Mouse (Mus musculus): ENCODE measurements around the gene Ube2l6. TPM values are rescaled to one million over a fixed set of nuclear protein-coding genes. Genes with fewer than 3 reads are reported as not detected.

Gene Ube2l6
- total RNA-seq, 2 experiments from 2014 or later: 6.0 to 6.1 TPM

GRCm38 (mm10) chr2:84775241-84775640 lies 23.4 kb upstream of the Ube2l6 start, which contains the start of gene Serping1:
Gene Serping1, minus strand, starts transcription at chr2:84775444.
- TF ChIP-seq CTCF (conservative IDR thresholded peaks at IDR 0.05): no peak
- peak within 1 kb of the TSS; percentile 64 for H3K27ac ChIP-seq

DNA sequence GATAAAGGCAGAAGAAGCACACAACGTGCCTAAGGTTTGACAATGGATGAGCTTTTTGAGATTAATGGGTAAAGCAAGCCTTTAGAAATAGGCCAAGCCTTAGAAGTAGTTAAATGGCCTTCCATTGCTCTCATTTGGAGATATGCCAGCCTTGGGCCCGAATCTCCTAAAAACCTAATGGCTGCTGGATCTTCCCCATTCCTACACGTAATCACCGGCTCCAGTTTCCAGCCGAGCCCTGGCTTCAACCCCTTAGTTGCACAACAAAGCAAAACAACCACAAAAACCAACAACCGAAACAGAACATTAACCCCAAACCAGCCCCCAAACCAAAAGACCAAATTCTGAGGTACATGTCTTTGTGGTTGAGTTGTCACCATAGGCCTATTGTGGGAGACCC lies 23.0 kb upstream of the Ube2l6 start:
- H3K27ac ChIP-seq: 0 out of 2 replicates have a peak overlapping the region, but pooled peaks have one; percentile 25

More at GRCm38 (mm10) chr2:84775241-84775640, 23.4 kb upstream of the Ube2l6 start, which contains the start of gene Serping1:
- H3K4me3 ChIP-seq: peak within 1 kb of the TSS; percentile 34; the same call in 1 of the 2 replicates
- DNase-seq (ENCODE audit: low spot score in 2 of 2): no peak

GRCm38 (mm10) chr2:84777706-84778105 lies 20.9 kb upstream of the Ube2l6 start:
- DNase-seq (ENCODE audit: low spot score in 2 of 2): no peak
- Histone ChIP-seq H3K4me3 (no peak overlapping the region), H3K27ac (no peak overlapping the region)
- no peak for TF ChIP-seq CTCF (conservative IDR thresholded peaks at IDR 0.05)

More for the DNA sequence above, 23.0 kb upstream of the Ube2l6 start:
- H3K4me3 ChIP-seq: no peak overlapping the region
- no peak for TF ChIP-seq CTCF (conservative IDR thresholded peaks at IDR 0.05)
- DNase-seq (ENCODE audit: low spot score in 2 of 2): no peak

DNA sequence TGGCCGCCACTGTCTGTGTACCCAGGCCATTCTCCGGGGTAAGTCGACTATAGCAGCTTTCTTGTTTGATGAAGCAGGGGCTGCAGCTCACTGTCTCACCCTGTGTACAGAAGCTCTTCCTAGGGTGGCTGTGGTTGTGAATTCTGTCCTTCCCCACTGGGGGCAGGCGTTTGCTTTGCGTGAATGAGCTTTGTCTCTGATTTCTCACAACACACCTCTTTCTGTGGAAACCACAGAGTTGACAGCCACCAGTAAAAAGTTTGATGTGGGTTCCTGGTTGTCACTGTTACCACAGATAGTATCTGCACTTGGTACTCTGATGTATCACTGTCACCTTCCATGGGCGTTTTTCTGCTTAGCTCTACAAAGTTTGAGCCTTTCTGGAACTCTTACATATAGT lies 19.4 kb upstream of the Ube2l6 start:
- peak; percentile 56 for TF ChIP-seq CTCF (conservative IDR thresholded peaks at IDR 0.05)
- no peak for DNase-seq (ENCODE audit: low spot score in 2 of 2)
- no peak overlapping the region for H3K27ac ChIP-seq
- H3K4me3 ChIP-seq: no peak overlapping the region

DNA sequence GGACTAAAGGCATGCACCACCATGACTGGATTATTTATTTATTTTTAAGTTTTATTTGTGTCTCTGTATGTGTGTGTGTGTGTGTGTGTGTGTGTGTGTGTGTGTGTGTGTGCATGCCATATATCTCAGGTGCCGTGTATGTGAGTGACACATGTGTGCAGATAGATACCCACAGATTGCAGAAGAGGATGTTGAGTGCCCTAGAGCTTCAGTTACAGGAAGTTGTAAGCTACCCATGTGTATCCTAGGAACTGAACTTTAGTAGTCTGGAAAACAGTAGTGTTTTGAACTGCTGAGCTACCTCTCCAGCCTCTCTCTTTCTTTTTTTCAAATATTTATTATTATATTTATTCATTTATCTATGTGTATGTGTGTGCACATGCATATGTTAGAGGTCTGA lies 15.3 kb upstream of the Ube2l6 start:
- no peak for DNase-seq (ENCODE audit: low spot score in 2 of 2)
- Histone ChIP-seq H3K27ac (no peak overlapping the region), H3K4me3 (no peak overlapping the region)
- TF ChIP-seq CTCF (conservative IDR thresholded peaks at IDR 0.05): no peak

- DNase-seq (ENCODE audit: low spot score in 2 of 2): no peak
- no peak for TF ChIP-seq CTCF (conservative IDR thresholded peaks at IDR 0.05)
- no peak overlapping the region for H3K4me3 ChIP-seq
- H3K27ac ChIP-seq: no peak overlapping the region
Observed at GRCm38 (mm10) chr2:84783840-84784566, 14.6 kb upstream of the Ube2l6 start.

- no peak for TF ChIP-seq CTCF (conservative IDR thresholded peaks at IDR 0.05)
- Histone ChIP-seq H3K4me3 (no peak overlapping the region), H3K27ac (no peak overlapping the region)
- DNase-seq (ENCODE audit: low spot score in 2 of 2): no peak
Observed at GRCm38 (mm10) chr2:84788316-84788715, 10.3 kb upstream of the Ube2l6 start.

DNA sequence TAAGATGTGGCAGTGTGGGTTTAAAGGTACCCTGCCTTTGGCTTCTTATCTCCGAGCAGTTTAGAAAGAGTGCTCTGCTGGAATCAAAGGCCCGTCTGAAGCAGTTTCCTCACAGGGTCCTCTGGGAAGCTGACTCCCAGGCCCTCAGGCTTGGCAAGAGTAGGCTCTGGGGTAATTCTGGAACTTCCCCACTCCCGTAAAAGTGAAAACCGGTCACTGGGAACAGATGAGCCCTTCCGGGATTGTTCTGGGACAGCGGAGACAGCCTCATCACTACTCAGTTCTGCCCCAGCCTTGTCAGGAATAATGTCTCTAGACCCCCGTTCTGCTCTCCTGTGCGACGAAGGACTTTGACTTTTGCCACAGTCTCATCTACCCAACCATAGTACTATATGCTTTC lies 8.2 kb upstream of the Ube2l6 start:
- DNase-seq (ENCODE audit: low spot score in 2 of 2): no peak
- no peak for TF ChIP-seq CTCF (conservative IDR thresholded peaks at IDR 0.05)
- H3K4me3 ChIP-seq: no peak overlapping the region
- no peak overlapping the region for H3K27ac ChIP-seq

GRCm38 (mm10) chr2:84792516-84792915 lies 6.1 kb upstream of the Ube2l6 start:
- TF ChIP-seq CTCF (conservative IDR thresholded peaks at IDR 0.05): no peak
- Histone ChIP-seq H3K4me3 (no peak overlapping the region), H3K27ac (no peak overlapping the region)
- no peak for DNase-seq (ENCODE audit: low spot score in 2 of 2)

GRCm38 (mm10) chr2:84793154-84793553 lies 5.5 kb upstream of the Ube2l6 start:
- no peak for DNase-seq (ENCODE audit: low spot score in 2 of 2)
- Histone ChIP-seq H3K27ac (no peak overlapping the region), H3K4me3 (no peak overlapping the region)
- TF ChIP-seq CTCF (conservative IDR thresholded peaks at IDR 0.05): no peak

GRCm38 (mm10) chr2:84793871-84794270 lies 4.8 kb upstream of the Ube2l6 start:
- no peak for TF ChIP-seq CTCF (conservative IDR thresholded peaks at IDR 0.05)
- no peak overlapping the region for H3K27ac ChIP-seq
- DNase-seq (ENCODE audit: low spot score in 2 of 2): no peak
- no peak overlapping the region for H3K4me3 ChIP-seq

- H3K27ac ChIP-seq: peak overlapping the region; percentile 66
- peak; percentile 86 for TF ChIP-seq CTCF (conservative IDR thresholded peaks at IDR 0.05)
- peak; percentile 80 to 89 for DNase-seq (ENCODE audit: low spot score in 2 of 2)
- H3K4me3 ChIP-seq: peak overlapping the region; percentile 76
Observed at GRCm38 (mm10) chr2:84797833-84798492, 665 bp upstream of the Ube2l6 start.

DNA sequence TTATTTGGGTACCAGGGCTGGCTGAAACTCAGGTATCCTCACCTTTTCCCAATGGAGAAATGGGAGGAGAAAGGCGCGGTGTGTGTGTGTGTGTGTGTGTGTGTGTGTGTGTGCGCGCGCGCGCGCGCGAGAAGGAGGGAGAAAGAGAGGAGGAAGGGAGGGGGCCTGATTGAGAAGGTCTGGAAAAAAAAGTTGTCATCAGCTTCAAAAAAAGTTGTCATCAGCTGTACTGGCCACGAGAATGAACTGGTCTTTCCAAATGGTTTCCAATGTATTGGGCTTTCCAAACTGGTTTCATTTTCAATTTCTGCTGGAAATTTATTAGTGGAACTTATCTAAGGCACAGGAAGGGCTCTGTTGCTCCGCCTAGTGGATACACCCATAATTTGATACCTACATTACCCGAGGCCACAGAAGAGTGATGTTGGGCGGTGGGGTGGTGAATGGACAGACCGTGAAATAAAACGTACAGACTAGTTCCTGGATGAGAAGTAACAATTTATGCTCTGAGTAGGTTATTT lies 473 bp downstream of the Ube2l6 start:
- peak; percentile 60 to 61 for DNase-seq (ENCODE audit: low spot score in 2 of 2)
- H3K27ac ChIP-seq: peak overlapping the region; percentile 66
- H3K4me3 ChIP-seq: peak overlapping the region; percentile 76

More for the DNA sequence above, 473 bp downstream of the Ube2l6 start:
- TF ChIP-seq CTCF (conservative IDR thresholded peaks at IDR 0.05): peak; percentile 90

All from layer of hippocampus, adult 2 months (tissue).